Mouse (Mus musculus) right cerebral cortex, postnatal 4 days (tissue): ENCODE measurements at regions not wholly inside any gene's neighbourhood (a gene's known extent, or its start where the extent isn't known, plus 50 kb on each side); places are given as distances from the start of the nearest gene placed in this dataset.

Experiments
- DNase-seq: peaks from one replicate; pipeline ENCODE4 v3.0.0-alpha.2; 2022

DNA sequence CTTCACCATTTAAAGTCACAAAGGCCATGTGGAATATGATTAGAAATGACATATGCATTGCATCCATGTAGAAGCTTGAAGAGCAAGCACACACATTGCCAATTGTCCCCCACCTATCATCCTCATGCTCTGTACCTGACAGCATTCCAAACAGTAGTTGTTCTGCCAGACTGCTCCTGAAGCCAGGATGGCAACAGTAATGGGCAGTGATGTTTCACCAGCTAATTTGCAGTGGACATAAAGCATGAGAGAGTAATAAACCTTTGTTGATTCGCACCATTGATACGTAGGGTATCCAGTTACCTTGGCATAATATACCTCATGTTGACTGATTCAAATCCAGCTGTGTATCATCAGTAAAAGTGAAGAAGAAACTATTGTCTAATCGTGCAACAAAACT, 606.5 kb upstream of the Celf2 start:
- no peak for DNase-seq

DNA sequence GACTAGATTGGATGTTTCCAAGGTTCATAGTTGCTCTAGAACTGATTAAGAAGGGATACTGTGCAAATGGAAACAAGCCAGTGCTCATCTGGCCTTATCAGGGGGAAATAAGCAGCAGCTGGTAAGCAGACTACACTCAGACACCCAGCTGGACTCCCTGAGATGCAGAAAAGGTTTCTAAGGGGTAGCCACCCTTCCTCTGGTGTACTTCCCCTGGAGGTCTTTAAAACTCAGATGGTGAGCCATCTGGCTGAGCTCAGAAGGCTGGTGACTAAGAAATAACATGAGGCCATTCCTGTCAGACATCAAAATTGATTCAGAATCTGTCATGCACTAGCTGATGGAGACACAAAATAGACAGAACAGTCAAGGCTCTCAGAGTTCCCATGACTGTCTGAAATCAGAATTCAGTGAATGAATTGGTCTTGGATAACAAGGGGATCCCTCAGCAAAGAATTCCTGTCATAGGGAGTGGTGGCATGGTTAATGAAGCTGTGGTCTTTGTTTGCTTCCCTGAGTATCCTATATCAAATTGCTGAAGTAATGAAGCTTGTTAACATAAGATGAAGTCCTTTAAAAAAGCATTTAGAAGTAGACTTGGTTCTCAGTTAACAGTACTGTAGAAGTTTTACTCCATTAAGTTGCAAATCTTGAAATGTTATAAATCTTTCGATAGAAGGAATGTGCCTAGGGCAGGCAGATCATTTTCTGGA, 603.2 kb upstream of the Celf2 start:
- peak; percentile 4 for DNase-seq

DNA sequence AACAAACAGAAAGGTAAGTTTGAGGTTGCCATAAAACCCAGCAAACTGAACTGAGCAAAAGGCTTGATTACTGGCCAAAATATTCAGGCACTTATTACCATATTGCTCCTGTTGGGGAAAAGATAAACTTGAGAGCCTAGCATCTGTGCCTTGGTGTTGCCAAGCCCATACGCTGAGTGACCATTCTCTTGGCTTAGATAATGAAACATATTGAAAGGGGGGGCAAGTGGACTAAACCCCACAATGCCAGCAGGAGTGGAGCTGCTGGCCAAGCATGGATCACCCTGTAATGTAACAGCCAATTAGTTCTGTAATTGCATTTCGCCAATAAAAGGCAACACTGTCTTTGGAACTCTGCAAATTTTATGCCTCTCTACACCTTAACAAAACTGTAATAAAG, 584.8 kb upstream of the Celf2 start:
- no peak for DNase-seq

DNA sequence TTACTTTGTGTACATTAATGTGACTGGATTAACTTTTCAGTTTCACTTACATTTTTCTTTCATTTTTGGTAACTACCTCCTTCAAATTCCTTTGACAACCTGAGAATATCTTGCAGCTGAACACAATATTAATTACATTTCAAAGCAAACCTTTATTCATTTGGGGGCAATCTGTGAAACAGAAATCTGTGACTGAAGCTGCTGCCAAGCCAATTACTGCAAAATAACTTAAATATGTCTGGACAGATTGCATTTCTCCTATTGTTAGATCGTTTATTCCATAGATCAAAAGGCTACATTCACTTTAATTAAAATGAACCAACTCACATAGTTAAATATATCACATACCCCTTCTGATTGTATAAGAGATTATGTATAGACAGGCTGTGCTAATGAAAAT, 558.5 kb upstream of the Celf2 start:
- DNase-seq: no peak

DNA sequence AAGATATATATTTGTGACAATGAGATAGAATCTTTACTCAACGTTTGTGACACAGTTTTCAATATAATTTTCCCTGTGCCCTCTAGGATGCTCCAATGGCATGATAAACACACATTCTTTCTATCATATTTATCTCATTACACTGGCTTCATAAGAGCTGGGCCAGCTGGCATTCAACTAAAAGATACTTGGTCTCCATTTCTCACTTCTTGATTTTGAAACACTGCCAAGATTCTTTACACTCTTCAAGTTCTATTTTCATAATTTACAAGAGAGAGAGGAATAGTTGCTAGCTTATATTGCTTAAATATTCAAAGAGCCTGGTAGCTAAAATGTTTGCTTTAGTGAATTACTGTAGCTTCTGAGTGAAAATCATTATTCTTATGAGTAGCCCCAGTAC, 552.3 kb upstream of the Celf2 start:
- DNase-seq: no peak

DNA sequence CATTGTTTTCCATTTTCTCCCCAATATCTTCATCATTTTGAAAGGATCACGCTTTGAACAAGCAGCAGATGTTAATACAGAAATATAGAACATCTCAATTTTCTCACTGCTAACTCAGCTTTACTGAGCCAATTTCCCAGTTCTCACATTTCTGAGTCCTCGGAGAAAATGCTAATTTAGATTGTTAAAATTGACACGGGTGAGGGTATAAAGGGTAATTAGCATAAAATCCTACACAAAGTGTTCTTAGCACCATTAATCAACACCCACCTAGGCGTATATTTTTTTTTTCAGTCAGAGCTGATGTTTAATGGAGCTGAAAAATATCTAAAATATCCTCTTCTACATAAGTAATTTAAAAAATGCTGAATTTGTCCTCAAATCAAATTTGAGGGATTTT, 519.8 kb upstream of the Celf2 start:
- DNase-seq: no peak

DNA sequence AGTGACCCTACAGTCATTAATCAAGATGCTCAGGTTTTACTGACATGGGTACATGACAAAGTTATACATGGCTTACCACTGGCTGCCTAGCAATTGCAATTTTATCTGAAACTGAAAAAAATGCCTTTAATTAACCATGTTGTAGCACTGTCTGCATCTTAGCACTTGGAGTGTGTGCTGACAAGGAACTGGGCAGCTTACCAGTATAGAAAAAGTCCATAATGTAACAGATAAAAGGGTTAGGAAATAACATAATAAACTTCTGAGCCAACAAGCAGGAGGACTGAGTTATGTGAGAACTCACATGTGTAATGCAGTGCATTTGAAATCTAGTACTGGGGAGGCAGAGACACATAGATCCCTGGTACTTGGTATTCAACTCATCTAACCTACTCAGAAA, 518.2 kb upstream of the Celf2 start:
- no peak for DNase-seq

DNA sequence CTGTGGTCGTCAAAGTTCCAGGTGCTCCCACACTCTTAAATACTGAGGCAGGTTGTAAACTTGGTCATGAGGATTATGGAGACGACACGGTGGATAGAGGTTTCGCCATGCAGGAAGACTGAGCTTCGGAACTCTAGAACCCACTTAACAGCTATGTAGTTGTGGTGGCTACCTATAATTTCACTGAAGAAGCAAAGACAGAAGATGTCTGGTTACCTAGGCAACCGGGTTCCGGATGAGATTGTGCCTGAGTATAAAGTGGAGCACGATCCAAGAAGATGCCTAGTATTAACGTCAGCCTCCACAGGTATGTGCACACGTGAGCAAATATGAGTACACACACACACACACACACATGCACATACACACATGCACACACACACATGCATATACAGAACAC, 517.3 kb upstream of the Celf2 start:
- DNase-seq: no peak

DNA sequence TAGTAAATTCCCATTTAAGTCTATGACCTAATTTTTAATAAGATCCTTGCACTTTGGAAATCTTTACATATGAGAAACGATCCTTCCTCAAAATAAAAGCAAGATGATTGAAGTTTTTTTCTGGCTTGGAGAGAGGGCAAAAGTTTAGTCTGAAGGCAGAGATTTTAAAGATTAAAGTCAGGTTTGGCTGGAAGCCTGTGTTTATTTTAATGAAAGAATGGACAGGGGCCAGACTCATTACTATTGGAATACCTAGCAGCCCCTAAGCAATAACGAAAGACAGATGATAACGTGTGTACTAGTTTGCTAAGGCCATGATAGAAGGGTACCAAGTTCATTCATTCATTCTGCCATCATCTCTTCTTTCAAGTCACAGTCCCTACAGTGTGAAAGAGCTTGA, 513.3 kb upstream of the Celf2 start:
- no peak for DNase-seq

DNA sequence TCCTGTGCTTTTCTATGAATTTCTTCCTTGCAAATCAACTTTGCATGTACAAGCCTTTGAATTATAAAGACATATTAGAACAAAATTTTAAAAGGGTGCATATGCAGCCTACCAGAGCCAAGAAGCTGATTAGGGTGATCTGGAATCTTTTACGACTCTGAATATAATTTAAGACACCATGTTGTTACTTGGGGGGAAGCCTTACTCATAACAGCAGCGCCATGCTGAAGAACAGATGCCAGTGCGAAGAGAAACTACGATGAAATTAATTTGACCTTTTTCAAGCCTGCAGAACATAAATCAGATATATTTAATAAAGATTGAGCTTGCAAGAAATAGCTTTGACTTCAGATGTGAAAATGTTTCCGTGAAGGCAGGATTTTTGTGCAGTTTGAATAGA, 512.7 kb upstream of the Celf2 start:
- DNase-seq: no peak

DNA sequence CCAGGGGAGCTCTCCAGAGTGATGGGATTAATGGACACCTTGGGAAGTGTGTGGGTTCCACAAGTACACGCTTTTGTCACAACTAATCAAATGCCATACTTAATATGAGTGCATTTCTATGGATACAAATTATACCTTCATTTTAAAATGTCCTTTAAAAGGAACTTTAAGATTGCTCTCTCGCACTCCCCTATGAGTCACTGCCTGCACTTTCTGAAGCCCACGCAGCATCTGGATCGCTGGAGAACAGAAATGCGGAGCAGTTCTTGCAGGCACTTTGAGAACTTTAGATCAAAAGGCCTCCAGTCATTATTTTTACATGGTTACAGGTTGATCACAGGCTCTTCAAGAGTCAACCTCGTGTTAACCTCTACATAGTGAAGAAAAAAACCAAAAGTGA, 503.5 kb upstream of the Celf2 start:
- DNase-seq: no peak

DNA sequence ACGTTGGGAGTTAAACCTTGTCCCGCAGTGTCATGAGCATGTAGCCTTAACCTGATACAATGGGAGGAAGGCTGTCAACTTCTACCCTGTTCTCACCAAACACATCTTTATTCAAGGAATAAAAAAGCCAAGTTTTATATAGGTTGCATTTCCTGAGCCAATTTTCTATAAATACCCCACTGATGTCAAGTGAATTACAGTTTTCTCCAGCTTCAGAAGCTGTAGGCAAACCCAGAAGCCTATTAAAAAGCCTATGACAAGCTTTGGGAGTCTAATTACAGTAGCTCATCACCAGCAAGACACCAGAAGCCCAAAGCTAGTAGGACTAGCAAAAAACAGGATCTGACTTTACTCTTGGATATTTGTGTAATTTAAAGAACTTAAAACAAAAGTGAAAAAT, 490.1 kb upstream of the Celf2 start:
- no peak for DNase-seq

DNA sequence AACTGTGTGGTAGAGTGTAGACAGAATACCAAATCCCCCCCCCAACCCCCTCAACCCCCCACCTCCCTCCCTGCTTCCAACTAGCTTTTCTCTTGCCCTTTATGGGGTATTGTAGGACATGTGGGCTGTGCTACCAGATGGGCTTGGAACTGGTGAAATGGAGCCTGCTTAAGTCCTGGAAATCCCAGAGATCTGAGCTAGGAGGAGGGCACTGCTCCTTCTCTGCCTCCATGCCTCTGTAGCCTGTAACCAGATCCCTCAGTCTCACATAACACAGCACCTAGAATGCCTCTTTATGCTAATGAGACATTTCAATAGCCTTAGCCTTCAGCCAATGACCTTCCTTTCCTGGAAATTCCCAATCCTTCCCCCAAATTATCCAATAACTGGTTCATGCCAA, 465.1 kb upstream of the Celf2 start:
- DNase-seq: no peak

DNA sequence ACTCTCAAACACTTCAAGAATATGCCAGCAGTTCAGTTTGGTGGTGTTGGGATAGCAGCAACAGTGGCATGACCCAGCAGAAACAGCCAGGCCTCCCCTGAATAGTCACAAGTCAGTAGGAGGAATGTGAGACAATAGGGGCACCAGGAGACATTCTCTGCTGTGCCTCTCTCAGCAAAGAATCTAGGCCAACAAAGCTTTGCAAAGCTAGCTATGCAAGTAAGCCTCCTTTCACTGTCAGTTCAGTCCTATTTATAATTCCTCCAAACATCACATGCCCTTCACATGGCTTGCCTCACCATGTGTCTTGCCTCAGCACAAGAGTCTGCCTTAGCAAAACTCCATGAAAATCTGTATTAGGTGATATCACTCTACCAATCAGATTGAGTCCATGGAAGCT, 454.1 kb upstream of the Celf2 start:
- no peak for DNase-seq

DNA sequence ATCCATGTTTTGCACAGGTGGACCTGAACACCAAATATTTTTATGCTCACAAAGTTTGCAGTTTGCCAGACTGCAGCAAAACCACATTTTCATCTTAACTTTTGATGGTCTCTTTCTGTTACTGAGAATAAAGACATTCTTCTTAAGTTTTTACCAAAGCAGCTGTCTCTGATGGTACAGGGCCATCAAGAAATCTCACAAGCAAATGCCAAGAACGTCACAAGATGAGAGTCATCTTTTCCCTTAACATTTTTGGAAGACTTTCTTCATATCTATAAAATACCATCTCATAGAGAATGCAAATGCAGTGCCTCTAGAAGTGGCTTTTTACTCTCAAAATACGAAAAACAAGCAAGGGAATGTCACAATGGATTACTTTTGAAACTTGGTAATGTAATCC, 444.8 kb upstream of the Celf2 start:
- no peak for DNase-seq

DNA sequence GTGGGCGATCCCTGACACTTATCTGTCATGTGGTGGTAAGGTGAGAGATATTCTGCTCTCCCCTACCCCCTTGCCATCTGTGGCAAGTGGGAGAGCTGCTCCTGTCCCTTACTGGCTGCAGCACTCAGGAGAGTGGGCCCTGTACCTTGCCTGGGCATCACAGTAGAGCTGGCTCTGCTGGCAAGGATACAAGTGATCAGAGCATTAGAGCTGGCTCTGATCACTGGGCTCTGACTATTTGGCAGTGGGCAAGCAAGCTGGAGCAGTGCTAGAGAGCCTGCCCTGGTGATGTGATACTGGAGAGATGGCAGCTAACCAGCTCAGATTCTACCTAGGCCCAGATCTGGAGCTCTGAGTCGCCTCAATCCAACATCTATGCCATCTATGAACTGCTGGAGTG, 443.5 kb upstream of the Celf2 start:
- DNase-seq: no peak

DNA sequence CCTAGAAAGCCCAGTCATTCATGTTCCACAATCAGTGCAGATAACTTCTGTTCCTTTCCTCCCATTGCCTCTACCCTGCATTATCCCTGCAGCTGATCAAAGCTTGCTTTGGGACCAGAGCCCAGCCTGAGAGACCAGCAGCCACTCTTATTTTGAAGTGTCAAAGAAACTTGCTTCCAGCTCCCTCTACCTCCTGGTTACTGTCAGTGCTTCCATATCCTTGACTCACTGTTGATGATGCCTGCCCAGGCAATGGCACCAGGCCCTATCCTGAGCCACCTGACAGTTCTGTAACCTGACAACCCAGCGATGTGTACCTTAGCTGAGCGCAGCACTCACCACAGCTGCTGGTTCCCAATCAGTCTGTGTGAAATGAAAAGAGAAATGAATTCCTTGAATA, 435.6 kb upstream of the Celf2 start:
- peak; percentile 5 for DNase-seq

DNA sequence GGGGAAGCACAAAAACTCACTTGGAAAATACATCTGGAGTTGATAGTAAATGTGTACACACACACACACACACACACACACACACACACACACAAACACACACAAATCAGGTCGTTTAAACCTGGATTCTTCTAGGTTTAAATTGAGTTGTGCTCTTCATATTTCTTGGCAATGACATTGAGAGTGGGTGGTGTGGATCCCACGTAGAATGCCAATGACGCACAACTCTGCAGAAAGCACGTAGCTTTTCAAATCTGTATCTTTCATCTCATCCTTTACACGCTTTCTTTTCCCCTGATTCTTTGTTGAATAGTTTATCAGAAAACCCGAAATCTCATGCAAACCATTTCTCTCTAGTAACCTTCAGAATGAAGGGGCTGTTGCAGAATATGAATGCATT, 424.3 kb upstream of the Celf2 start:
- no peak for DNase-seq

DNA sequence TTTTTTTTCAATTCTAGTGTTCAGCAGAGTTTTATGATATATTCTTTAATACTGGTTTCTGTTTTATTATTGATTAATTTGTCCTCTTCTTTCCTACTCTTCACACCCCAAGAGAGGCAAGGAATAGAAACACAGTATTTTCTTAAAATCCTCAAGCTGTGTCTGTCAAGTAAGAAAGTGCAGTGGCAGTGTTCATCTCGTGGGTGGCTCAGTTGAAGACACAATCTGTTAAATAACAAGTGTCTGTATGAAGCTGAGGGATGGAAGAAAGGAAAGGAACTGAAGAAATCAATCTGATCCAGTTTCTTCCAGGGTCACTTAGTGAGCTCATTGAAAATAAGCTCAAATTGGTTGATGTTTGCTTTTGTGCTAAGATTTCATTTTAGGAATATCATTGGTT, 396.9 kb upstream of the Celf2 start:
- no peak for DNase-seq

DNA sequence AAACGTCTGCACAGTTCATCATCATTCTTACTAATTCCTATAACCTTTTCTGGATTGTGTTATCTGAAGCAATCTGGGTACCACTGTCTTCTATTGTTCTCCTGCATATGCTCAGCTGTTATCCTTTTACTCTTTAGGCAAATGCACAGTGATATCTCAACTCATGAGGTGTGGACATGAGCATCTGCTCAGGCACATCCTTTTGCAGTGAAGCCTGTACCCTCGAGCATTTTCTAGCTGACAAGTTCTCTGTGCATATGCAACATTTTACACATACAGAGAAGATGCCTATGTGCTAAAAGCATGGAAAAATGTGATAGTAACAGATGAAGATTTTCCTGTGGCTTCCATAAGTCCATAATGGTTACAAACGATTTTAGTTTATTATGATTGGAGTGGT, 384.4 kb upstream of the Celf2 start:
- DNase-seq: no peak
